ENCODE assay signal across 9 mouse cellular contexts in the genomic region with DNA sequence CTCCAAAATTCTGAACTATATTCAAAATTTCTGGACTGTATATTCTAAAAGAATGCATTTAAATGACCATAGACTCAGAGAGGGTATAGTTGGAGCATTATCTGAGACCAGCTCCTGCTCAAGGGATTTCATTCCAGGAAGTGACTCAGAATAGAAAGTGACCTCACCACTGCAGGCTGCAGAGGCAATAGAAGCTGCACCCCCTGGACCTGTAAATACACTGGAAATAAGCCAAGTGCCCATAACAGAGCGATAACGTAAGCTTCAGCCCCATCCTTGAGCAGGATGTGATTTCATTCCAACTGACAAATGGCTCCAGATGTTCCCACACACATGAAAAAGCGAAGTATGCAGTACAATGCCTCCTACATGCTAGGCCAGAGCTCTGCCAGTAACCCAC. TPM values are rescaled to one million over a fixed set of nuclear protein-coding genes. Genes with fewer than 3 reads are reported as not detected.
DNase-seq lines count a peak whose midpoint lies in the region; ATAC-seq lines count a peak whose summit lies in the region.
"Had no signal": no experiment of that assay in that cellular context is flagged by ENCODE, and none has a peak within 500 bp of the region (broad histone marks: within the 10 kb centered on the region; RNA-seq: fewer than 3 reads in every experiment).

No protein-coding gene starts in this region.

- 87% methylated on average over 3 of the region's 3 CpGs for WGBS in midbrain, embryonic 14.5 days
- WGBS in midbrain, embryonic 10.5 days: 86% methylated on average over 3 of the region's 3 CpGs
- WGBS in kidney, embryonic 16.5 days: 44% methylated on average over 3 of the region's 3 CpGs
- WGBS in stomach, embryonic 15.5 days: 25% methylated on average over 3 of the region's 3 CpGs

- no peaks in the 10 kb centered on the region for H3K9me3 ChIP-seq in midbrain, embryonic 14.5 days (ENCODE audit: control insufficient read depth, low read length)
- H3K9me3 ChIP-seq in midbrain, embryonic 10.5 days (replicated peaks): no peaks in the 10 kb centered on the region
- H3K9me3 ChIP-seq in kidney, embryonic 16.5 days (ENCODE audit: low read length): no peaks in the 10 kb centered on the region
- no peaks in the 10 kb centered on the region for H3K9me3 ChIP-seq in stomach, embryonic 15.5 days

- H3K4me1 ChIP-seq in midbrain, embryonic 14.5 days (ENCODE audit: control insufficient read depth, insufficient read depth, low read length): no peaks in the 10 kb centered on the region
- H3K4me1 ChIP-seq in midbrain, embryonic 10.5 days: no peaks in the 10 kb centered on the region
- no peaks in the 10 kb centered on the region for H3K4me1 ChIP-seq in kidney, embryonic 16.5 days (ENCODE audit: insufficient read depth, low read length)
- 0 out of 2 replicates have a peak, but pooled peaks cover 2% of the 10 kb centered on the region for H3K4me1 ChIP-seq in stomach, embryonic 15.5 days

- no peaks in the 10 kb centered on the region for H3K27me3 ChIP-seq in midbrain, embryonic 14.5 days (ENCODE audit: control insufficient read depth, insufficient read depth, low read length)
- H3K27me3 ChIP-seq in midbrain, embryonic 10.5 days (ENCODE audit: low read depth, poor library complexity, severe bottlenecking): no peaks in the 10 kb centered on the region
- no peaks in the 10 kb centered on the region for H3K27me3 ChIP-seq in kidney, embryonic 16.5 days (ENCODE audit: insufficient read depth, low read length)
- H3K27me3 ChIP-seq in stomach, embryonic 15.5 days (replicated peaks): no peaks in the 10 kb centered on the region

- no peaks in the 10 kb centered on the region for H3K36me3 ChIP-seq in midbrain, embryonic 14.5 days (ENCODE audit: control insufficient read depth, insufficient read depth, low read length)
- H3K36me3 ChIP-seq in midbrain, embryonic 10.5 days: no peaks in the 10 kb centered on the region
- H3K36me3 ChIP-seq in kidney, embryonic 16.5 days (ENCODE audit: insufficient read depth, low read length): no peaks in the 10 kb centered on the region
- H3K36me3 ChIP-seq in stomach, embryonic 15.5 days: no peaks in the 10 kb centered on the region

- H3K4me2 ChIP-seq in midbrain, embryonic 14.5 days (ENCODE audit: low read length): no peak overlapping the region
- no peak overlapping the region for H3K4me2 ChIP-seq in kidney, embryonic 16.5 days (replicated peaks; ENCODE audit: low read depth, low read length)
- H3K4me2 ChIP-seq in stomach, embryonic 15.5 days: no peak overlapping the region

- H3K4me3 ChIP-seq in midbrain, embryonic 14.5 days (replicated peaks; ENCODE audit: low read depth, low read length): no peak overlapping the region
- no peak overlapping the region for H3K4me3 ChIP-seq in midbrain, embryonic 10.5 days
- no peak overlapping the region for H3K4me3 ChIP-seq in kidney, embryonic 16.5 days (ENCODE audit: low read length)
- no peak overlapping the region for H3K4me3 ChIP-seq in stomach, embryonic 15.5 days (replicated peaks)
- H3K4me3 ChIP-seq: left cerebral cortex, adult 2 months had no signal

- H3K9ac ChIP-seq in midbrain, embryonic 14.5 days (replicated peaks; ENCODE audit: low read length): no peak overlapping the region
- no peak overlapping the region for H3K9ac ChIP-seq in kidney, embryonic 16.5 days (replicated peaks; ENCODE audit: low read length)
- H3K9ac ChIP-seq in stomach, embryonic 15.5 days: no peak overlapping the region

- DNase-seq in midbrain, embryonic 14.5 days: peak; percentile 8
- DNase-seq in midbrain, embryonic 10.5 days (ENCODE audit: low spot score): no peak
- peak; percentile 98 for DNase-seq in heart, adult 11 months
- DNase-seq in urinary bladder, postnatal 25 days (ENCODE audit: low spot score): no peak
- DNase-seq in left cerebral cortex, adult 8-10 months (ENCODE audit: low spot score in 2 of 2): no peak

- H3K27ac ChIP-seq in midbrain, embryonic 14.5 days (replicated peaks; ENCODE audit: low read depth, low read length): no peak overlapping the region
- no peak overlapping the region for H3K27ac ChIP-seq in midbrain, embryonic 10.5 days (replicated peaks)
- no peak overlapping the region for H3K27ac ChIP-seq in kidney, embryonic 16.5 days (ENCODE audit: low read length)
- H3K27ac ChIP-seq in stomach, embryonic 15.5 days: no peak overlapping the region
- H3K27ac ChIP-seq: left cerebral cortex, adult 2 months had no signal

- ATAC-seq in midbrain, embryonic 14.5 days (ENCODE audit: low FRiP score, low TSS enrichment): no peak
- ATAC-seq in kidney, embryonic 16.5 days (ENCODE audit: low FRiP score, low TSS enrichment): peak; percentile 80
- ATAC-seq in stomach, embryonic 15.5 days (ENCODE audit: insufficient read depth, low FRiP score, low read depth): peak; percentile 70; the same call in 1 of the 2 replicates
- no peak for ATAC-seq in megakaryocyte progenitor cell, adult 5-6 weeks (replicated peaks; ENCODE audit: poor library complexity)

RNA-seq across cellular contexts. Expression of a gene that starts 14.3 kb away (rescaled TPM):
- 0.58 and 0.67 TPM in 2 replicates for polyA plus RNA-seq in midbrain, embryonic 14.5 days (2014; fragmentation: Nextera tagmentation; extraction: Ambion mirVana)
- polyA plus RNA-seq in midbrain, embryonic 10.5 days (2016; fragmentation: Nextera tagmentation; extraction: Ambion mirVana): 0.09 and 0.12 TPM in 2 replicates
- 0.05 and 0.17 TPM in 2 replicates for polyA plus RNA-seq in kidney, embryonic 16.5 days (2015; fragmentation: Nextera tagmentation; extraction: Ambion mirVana)
- 0.06 TPM in 2 replicates for polyA plus RNA-seq in stomach, embryonic 15.5 days (2015; fragmentation: Nextera tagmentation; extraction: Ambion mirVana)
- total RNA-seq in megakaryocyte progenitor cell, adult 5-6 weeks (2015): not detected in 2 replicates
- not detected in 2 replicates for total RNA-seq in megakaryocyte progenitor cell, adult 5-6 weeks (2017)
- 1 to 10 TPM; 2.4 to 3.6 (median 2.8) TPM for total RNA-seq in left cerebral cortex, adult 8-10 months (2022)

Comparison
In these comparisons a context has a peak if more than half of its experiments do, and no peak if none do; other contexts are left out.
1. DNase-seq: peak in midbrain, embryonic 14.5 days (single experiment) and heart, adult 11 months (single experiment); none in midbrain, embryonic 10.5 days (single experiment), urinary bladder, postnatal 25 days (single experiment) and left cerebral cortex, adult 8-10 months (0 of 2).
2. ATAC-seq: peak in kidney, embryonic 16.5 days (single experiment) and stomach, embryonic 15.5 days (single experiment); none in midbrain, embryonic 14.5 days (single experiment) and megakaryocyte progenitor cell, adult 5-6 weeks (single experiment).